Mouse (Mus musculus) right cerebral cortex, adult 2 months (tissue): ENCODE results near the gene Cxcl10.

Experiments
- DNase-seq, 2 experiments: peaks; one replicate each; pipeline ENCODE4 v3.0.0; 2021 to 2022; ENCODE audit warnings: low spot score in 2 of 2

The Cxcl10 gene

DNA sequence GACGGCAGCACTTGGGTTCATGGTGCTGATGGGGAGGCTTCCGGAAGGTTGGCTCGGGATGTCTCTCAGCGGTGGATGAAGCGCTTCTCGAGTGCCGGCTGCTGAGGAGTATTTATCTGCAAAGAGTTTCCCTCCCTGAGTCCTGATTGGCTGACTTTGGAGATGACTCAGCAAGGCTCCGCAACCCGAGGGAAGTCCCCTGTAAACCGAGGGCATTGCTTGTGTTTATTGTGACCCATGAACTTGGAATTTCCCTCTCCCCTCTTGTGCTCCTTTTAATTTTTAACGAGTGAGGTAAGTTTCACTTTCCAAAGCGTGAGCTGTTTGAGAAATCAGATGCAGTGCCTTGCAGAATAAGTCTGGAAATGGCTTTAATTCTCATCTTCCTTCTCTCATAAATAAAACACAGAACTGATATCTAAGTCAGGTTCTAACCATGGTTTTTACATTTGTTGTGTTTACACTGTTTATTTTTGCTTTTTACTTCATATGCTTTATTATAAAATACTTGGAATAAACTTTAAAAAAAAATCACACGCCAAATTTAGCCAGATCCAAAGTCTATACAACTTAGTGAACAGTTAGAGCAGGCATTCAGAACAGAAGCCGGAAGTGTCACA lies at the start of gene Cxcl10:
Gene Cxcl10 (minus strand): TSS at position 96 of the 620 bp plus-strand sequence.
- DNase-seq, result peak; percentile 33 to 50

DNA sequence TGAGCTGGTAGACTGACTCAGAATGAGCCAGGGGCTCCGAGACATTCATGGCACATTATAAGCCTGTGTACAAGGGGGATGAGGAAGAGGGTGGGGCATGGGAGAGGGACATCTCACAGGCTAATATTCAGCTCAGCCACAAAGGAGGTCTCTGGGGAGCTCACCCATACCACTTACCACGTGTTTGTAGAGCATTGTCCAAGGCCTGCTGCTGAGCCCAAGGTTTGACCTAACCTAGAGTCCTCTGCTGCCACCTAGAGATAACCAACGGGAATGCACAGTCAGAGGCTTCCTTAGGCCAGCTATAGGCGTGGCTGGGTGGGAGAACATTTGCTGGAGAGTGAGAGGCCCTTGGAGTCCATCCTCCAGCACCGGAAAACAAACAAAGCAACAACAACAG lies 49.5 kb upstream of the Cxcl10 start:
- peak; percentile 79 to 81 for DNase-seq

DNA sequence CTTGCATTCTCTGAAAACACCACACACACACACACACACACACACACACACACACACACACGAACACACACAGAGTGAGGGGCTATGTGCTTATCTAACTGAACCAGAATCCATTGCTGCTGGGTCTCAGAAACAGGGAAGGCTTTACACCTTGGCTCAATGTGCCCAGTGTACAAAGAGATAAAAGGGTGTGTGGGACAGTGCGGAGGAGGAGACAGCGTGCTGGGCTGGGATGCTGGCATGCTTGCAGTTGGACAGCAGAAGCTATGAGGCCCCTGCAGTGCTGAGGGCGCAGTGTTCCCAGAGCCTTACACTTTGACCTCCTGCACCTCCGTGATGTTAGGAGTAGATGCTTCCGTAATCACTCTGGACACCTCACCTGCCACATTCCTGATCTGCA lies 47.8 kb upstream of the Cxcl10 start:
- no peak for DNase-seq

DNA sequence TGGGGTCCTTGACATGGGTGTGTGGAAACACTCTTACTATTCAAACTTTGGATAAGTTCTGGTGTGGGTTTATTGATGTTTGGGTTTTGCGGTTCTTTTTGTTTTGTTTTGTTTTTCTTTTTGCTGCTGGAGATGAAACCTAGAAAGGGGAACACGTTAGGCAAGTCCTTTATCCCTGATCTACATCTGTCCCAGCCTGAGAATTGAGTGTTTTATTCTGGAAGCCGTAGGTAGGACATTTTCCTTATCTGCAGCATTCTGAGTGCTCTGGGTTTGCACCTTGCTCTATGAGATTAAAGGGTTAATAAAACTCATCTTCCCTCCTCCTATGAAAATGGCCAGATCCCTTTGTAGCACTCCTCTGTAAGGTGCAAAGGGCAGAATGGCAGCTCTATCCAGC lies 47.1 kb upstream of the Cxcl10 start:
- DNase-seq, result no peak

DNA sequence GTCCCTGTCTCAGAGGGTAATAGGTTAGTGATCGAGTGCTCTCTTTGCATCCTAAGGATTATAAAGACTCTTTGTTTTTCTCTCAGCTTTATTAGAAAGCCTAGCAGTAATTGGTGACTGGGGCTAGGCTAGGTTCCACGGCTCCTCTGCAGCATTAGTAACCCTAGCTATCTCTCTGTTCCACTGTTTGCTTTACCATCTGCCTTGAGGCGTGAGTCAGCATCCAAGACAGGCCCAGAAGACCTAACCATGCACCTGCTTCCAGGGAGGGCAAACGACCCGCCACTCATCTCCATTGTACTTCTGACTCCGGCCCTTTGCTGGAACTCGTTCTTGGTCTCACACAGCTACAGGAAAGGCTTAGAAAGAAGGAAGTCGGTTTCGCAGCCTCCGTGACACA lies 45.2 kb upstream of the Cxcl10 start:
- DNase-seq, result no peak

DNA sequence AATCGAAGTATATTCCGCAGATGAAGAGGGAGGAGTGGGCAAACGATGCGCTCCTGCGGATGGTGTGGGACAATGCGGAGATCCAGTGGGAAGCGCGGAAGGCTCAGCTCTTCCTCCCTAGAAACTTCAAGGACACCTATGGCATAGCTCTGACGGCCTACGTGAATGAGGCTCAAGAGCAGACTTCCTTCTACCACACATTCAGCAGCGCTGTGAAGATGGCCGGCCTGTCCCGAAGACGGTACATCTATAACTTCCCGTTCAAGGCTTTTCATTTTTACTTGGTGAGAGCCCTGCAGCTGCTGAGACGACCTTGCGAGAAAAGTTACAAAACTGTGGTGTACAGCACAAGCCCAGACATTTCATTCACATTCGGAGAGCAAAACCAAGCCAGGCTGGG lies 43.9 kb upstream of the Cxcl10 start:
- DNase-seq, result no peak

DNA sequence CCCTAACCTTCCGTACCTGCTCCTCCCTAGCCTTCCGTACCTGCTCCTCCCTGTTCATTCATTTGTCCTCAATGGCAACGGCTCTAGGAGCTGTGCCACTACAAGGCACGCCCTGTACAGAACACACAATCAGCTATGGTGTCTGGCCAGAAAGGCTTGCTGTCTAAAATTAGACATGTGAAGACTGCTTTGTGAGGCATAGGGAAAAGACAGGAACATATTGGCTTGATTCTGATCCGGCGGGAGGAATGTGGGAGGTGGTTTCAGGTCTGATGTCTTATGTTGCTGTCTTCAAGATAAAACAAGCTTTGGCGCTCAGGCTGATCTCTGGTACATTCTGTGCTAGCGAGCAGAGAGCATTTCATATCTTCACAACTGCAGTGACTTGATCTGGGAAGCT lies 41.9 kb upstream of the Cxcl10 start:
- no peak for DNase-seq

DNA sequence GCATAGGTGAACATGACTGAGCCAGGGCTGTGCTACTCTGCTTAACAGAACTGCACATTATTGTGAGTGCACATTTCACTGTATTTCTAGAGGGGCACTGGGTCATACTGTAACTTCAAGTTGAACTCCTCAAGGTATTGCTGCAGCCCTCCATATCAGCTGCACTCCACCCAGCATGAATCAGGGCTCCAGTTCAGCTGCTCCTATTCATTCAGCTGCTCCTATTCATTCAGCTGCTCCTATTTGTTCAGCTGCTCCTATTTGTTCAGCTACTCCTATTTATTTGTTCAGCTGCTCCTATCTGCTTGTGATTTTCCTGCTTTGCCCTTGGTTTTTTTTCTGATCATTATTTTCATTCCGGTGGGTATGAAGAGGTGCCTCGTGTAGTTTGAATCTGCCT lies 41.3 kb upstream of the Cxcl10 start:
- DNase-seq, result no peak

DNA sequence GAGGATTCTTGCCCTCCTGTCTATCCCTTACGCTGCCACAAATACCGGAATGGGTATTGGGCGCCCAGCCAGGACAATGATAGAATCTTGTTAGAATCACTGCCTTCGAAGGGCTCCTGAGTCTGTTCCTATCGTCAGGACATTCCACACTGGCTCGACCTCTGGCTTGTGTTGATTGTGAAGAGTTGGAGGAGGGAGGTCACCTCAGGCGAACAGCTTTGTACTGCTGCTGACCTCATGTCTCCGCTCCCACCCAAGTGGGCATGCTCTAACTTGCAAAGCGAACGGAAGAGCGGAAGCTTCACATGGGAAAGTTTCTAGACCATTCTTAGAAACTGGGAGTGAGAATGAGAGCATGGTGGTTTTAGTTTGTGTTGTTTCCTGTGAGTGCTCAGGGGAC lies 38.7 kb upstream of the Cxcl10 start:
- no peak for DNase-seq

DNA sequence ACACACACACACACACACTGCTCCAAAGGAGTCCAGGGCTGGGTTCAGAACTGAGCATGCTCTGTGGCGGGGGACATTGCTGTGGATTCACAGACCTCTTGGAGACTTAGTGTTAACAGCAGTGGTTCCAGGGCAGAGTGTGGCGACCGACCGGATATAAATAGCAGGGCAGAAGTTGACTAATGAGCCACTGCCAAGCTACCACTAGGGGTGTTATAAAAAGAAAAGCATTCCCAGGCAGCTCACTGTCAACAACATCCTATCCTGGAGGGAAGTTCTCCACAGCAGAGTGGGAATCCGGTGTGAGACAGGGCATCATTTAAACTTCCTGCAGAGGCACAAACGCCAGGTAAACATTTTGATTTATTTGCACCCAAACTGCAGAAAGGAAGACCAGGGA lies 38.0 kb upstream of the Cxcl10 start:
- DNase-seq, result no peak

DNA sequence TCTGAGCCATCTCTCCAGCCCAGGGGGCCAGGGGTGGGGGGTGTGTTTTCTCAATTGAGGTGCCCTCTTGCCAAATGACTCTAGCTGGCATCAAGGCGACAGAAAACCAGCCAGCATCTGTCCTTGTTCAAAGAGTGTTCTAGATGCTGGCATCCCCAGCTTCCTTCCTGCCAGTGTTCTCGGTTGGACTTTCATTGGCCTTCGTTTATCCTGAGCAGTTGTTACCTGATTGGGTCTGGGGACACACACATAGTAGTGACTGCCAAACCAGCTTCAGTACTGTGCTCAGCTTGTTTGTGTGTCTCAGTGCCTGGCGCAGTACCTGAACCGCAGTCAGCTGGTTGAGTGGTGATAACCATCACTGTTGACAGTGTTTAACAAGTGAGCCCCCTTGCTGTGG lies 37.4 kb upstream of the Cxcl10 start:
- DNase-seq, result no peak

DNA sequence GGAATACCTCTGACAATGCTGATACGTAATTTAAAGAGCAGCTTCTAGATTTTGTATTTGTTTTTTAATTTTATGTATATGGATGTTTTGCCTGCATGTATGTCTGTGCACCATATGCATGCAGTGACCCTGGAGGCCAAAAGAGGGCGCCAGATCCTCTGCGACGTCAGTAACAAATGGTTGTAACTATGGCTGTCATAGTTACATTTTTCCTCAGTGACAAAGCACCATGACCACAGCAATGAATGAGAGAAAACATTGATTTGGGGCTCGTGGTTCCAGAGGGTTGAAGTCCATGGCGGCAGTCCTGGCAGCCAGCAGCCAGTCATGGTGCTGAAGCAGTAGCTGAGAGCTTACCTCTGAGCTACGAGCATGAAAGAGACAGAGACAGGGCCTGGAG lies 36.2 kb upstream of the Cxcl10 start:
- no peak for DNase-seq

DNA sequence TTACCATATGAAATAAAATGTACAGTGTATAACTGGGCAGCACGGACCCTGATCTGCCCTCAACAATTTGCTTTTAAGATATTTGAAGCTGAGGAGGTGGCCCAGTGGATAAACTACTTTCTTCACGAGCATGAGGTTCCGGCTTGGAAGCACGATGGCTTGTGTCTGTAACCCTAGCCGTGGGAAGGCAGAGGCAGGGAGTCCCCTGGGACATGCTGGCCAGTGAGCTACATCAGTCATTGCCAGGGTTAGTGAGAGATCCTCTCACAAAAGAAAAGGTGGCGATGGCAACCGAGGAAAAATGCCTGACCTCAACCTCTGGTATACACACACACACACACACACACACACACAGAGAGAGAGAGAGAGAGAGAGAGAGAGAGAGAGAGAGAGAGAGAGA lies 35.1 kb upstream of the Cxcl10 start:
- no peak for DNase-seq

DNA sequence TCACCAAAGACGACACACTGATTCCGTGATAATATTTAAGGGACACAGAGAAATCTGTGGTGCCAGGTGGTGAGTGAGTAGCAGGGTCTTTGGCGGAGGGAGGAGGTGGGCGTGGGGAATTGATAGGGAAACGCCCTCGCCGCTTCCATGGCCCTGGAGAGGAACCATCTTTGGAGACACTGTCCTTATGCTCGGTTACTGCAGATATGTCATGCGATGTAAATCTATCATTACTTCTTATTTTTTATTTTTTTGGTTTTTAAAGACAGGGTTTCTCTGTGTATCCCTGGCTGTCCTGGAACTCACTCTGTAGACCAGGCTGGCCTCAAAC lies 33.6 kb upstream of the Cxcl10 start:
- no peak for DNase-seq

DNA sequence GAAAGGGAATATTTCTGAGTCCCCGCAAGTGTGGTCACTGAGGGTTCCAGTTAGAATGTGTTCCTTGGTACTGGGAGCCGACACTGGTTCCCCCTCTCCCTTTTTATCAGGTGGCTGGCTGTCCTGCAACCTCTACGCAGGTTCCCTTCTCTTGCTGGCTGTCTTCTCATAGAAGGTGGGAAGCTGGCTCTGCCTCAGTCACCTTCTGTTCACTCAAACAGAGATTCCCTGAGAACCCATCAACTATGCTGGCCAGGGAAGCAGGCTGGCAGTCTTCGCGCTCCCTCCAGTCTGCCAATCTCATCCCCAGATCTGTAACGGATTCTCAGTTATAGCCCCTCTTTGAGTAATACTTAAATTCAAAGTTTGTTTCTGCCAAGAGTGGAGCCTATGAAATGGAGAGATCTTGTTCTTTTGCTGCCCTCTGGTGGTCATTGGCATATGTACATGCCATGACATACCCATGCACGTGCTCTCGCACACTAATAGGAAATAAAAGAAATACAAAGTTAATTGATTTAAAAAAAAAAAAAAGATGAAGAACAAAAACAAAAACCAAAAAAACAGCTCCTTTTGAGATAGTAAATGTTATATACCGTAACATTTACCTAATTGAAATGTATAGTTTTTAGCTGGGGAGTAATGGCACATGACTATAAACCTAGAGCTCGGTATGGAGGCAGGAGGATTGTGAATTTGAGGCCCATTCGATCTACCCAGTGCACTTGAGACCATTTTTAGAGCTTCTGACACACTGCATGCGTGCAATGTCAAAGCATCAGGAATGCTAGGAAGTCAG lies 33.1 kb upstream of the Cxcl10 start:
- DNase-seq, result peak; percentile 89 to 90

DNA sequence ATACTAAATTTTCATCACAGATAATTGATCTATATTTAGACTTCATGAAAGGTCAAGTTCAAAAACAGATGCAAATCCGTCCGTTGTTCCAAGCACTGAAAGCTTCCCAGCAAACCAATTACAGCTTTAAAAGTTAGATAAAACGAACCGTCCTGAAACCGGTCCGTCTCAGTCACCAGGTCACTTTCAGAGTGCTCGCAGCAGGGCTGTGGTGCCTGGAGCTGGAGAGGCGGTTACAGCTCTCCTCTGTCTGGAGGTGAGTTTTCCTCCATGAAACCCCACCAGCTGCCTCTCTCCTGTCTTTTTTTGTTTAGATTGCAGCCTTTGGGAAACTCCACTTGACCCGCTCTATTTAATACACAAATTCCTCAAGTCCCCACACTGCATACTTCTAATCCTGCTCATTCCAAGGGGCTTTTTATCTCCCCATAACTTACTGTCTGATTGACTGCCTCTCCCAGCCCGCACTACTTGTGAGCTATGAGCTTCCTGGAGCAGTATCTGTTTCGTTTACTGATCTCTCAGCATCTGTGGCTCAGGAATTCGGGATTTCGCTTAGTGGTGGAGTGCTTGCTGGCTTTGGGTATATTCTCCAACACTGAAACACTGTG lies 28.2 kb upstream of the Cxcl10 start:
- no peak for DNase-seq

DNA sequence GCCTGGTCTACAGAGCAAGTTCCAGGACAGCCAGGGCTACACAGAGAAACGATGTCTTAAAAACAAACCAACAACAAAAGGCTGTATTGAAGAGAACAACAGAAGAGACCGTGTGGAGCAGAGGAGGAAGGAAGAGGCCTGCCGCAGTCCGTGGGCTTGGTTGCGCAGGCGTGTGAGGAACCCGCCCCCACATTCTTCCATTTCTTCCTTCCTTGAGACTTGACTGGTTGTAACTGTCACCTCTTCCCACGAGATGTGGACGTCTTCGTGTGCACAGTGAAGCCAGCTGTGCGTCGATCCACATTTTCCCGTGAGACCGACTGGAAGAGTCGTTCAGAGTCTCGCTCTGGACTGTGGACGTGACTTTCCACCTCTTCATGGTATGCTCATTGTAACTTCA lies 26.7 kb upstream of the Cxcl10 start:
- no peak for DNase-seq

DNA sequence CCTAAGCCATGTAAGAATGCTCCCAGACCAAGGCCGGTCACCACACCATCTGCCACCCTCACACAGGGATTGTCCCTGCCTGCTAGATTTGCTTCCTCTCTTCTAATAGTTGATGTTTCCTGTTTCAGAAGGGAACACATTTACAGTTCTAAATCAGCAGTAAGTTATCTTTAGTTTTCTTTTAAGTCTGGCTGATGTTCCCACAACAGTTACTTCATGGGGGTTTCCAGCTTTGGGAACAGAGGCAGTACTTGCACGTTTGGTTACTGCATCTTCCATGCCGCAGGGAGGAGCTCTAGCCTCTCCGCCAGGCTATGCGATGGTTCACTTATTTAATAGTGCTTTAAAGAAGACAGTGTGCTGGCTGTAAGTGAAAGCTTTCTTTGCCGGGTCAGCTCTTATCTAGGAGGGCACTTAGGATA lies 26.0 kb upstream of the Cxcl10 start:
- DNase-seq, result no peak

DNA sequence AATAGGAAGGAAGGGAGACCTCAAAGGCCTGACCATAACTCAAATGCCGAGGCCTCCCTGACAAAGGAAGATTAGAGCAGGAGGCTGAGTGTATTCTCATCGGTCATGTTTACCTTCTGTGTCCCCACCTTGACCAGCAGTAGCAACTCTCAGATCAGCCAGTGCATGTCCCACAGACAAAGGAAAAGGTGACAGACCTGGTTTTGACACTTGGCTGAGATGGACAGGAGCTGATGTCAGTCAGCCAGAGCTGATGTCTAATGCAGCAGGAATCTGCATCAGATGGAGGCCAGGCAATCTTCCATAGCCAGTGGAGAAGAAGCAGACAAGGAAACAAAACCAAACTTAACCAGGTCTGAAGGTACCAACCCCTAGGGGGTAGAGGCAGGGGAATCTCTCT lies 23.9 kb upstream of the Cxcl10 start:
- no peak for DNase-seq

DNA sequence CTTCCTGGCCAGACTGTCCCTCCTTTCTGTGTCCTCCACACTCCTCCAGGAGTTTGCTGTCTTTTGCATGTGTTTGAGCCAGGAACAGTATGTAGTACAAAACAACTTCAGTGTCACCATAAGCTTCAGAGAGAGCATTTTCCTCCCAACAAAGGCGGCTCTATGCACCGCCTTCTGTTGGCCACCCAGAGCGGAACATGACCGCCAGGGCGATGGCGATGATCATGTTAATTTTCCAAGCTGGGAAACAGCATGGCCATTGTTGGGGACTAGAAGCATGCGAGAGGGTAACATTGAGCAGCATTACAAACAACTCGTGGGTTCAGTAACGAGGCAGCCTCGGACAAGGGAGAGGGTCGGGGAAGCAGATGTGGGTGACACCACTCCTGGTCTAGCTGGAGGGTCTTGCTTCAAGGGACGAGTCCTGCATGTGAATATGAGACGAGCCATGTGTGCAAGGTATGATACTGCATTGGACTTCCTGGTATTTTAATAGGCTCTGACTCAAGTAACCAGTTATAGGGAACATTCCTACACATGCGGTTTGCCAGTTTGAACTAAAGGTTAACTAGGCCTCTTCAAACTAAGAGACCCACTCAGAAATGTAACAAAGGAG lies 22.8 kb upstream of the Cxcl10 start:
- no peak for DNase-seq

DNA sequence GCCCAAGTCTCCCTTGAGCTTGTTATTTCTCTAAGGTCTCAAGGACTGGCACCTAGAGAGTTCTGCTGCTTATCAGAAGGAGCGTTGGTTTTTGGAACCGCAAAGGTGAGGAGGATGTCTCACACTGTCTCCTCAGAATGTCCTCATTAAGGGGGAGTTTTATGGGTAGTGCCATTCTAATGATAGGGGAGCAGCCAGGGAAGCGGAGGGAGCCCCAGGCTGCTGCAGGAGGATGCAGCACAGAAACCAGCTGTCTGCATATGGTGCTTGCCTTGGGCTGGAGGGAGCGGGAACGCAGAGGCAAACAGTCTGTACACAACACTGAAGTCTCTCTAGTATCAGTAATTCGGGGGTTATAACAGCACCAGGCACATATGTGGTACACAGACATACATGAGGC lies 22.2 kb upstream of the Cxcl10 start:
- DNase-seq, result no peak

DNA sequence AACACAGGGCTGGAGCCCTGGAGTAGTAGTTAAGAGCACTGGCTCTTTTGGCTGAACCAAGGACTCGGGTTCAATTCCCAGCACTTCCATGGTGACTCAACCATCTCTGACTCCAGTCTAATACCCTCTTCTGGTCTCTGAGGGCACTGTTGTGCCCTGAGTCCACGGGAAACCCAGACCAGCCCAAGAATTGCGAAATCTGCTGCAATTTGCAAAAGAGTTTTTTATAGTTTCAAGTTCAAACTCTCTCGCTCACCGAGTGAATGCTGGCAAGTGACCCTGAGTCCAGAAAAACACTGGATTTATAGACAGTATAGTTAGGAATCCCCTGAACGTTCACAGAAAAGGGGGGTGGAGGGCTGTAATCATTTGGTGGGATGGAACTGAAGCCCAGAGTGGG lies 21.7 kb upstream of the Cxcl10 start:
- no peak for DNase-seq
